Mouse (Mus musculus) kidney, postnatal 0 days (tissue): Measurements from ENCODE around the gene Dera. TPM values are rescaled to one million over a fixed set of nuclear protein-coding genes. Genes with fewer than 3 reads are reported as not detected.

ENCODE experiments used
- ATAC-seq: fragments of 200-750 bp; cut with Nextera tagmentation; replicated peaks from 2 replicates; pipeline ENCODE4 v1.8.0; 2017; ENCODE audit warnings: low read depth, moderate number of reproducible peaks, moderate TSS enrichment, moderate library complexity; ENCODE audit not compliant: low FRiP score
- DNase-seq: peaks from one replicate; pipeline ENCODE4 v3.0.0-alpha.2; 2016; ENCODE audit warnings: low spot score
- H3K27ac ChIP-seq: fragments of 300-500 bp; sonication (generic); 2 replicates; pipeline ENCODE4 v1.5.1; 2014; ENCODE audit warnings: mild to moderate bottlenecking
- H3K27me3 ChIP-seq: fragments of 300-500 bp; sonication (generic); 2 replicates; pipeline ENCODE4 v1.6.1; 2014; ENCODE audit warnings: low read length, mixed read lengths; ENCODE audit not compliant: insufficient read depth
- H3K36me3 ChIP-seq: fragments of 300-500 bp; sonication (generic); 2 replicates; pipeline ENCODE4 v1.6.1; 2014; ENCODE audit warnings: low read length, mixed read lengths; ENCODE audit not compliant: insufficient read depth
- H3K4me1 ChIP-seq: fragments of 300-500 bp; sonication (generic); replicated peaks from 2 replicates; pipeline ENCODE4 v1.6.1; 2014; ENCODE audit warnings: antibody characterized with exemption, low read length, mixed read lengths; ENCODE audit not compliant: insufficient read depth
- H3K4me2 ChIP-seq: fragments of 300-500 bp; sonication (generic); 2 replicates; pipeline ENCODE4 v1.6.1; 2014; ENCODE audit warnings: mild to moderate bottlenecking, low read length, moderate library complexity, mixed read lengths
- H3K4me3 ChIP-seq: fragments of 300-500 bp; sonication (generic); replicated peaks from 2 replicates; pipeline ENCODE4 v1.5.1; 2014; ENCODE audit warnings: low read depth, low read length
- H3K9ac ChIP-seq: fragments of 300-500 bp; sonication (generic); 2 replicates; pipeline ENCODE4 v1.6.1; 2014; ENCODE audit warnings: low read depth, low read length
- H3K9me3 ChIP-seq: fragments of 300-500 bp; sonication (generic); replicated peaks from 2 replicates; pipeline ENCODE4 v1.6.1; 2016; ENCODE audit warnings: low read length, inconsistent platforms, mixed read lengths
- CTCF ChIP-seq: IDR thresholded peaks from 2 replicates; pipeline ENCODE4 v1.5.1; 2016; ENCODE audit warnings: antibody characterized with exemption, low read depth, mild to moderate bottlenecking, moderate library complexity
- WGBS: fragments of 180-500 bp; shearing (Covaris S2); extraction: QIAGEN DNeasy Blood & Tissue Kit; methylation state at CpG from one replicate; pipeline ENCODE4 v1.1.7; 2014; 5-methylcytosine and 5-hydroxymethylcytosine counted together
- polyA plus RNA-seq: library from polyadenylated mRNA; unstranded; fragments of >200 nt; fragmentation: Nextera tagmentation; extraction: Ambion mirVana; gene quantifications from 2 replicates; pipeline ENCODE4 v1.2.1, GENCODE M21; 2015

The Dera gene
- polyA plus RNA-seq, 1 experiment from 2014 or later = 85.5 TPM

DNA sequence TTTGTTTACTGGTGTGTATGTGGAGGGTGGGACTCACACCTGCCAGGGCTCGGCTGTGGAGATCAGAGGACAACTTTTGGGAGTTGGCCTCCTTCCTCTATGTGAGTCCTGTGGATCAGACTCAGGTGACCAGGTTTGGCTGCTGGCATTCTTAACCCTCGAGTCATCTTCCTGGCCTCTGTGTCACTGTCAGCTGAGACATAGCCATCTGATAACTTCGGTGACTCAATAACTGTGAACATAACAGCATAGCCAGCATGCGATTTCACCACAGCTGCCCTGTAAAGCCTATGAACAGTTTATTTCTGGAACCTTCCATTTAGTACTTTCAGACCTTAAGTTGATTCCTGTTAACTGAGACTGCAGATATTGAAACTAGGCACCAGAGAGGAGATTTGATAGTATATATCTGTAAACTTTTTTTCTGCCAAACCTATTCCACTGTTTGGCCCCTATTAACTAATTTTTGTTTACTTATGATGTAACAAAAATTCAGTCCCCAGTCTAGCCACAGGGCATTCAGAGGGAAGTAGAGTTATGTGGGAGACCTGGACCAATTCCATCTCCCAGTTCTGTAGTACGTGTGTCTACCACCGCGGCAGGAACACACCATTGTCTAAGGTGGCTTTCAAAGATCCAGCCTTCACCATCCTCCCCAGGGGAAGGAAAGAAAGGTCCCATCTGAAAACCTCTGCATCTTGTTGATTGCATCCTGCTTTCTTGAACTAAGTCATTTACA is 29.7 kb downstream of the Dera start:
- no peak for TF ChIP-seq CTCF
- no peak for DNase-seq

DNA sequence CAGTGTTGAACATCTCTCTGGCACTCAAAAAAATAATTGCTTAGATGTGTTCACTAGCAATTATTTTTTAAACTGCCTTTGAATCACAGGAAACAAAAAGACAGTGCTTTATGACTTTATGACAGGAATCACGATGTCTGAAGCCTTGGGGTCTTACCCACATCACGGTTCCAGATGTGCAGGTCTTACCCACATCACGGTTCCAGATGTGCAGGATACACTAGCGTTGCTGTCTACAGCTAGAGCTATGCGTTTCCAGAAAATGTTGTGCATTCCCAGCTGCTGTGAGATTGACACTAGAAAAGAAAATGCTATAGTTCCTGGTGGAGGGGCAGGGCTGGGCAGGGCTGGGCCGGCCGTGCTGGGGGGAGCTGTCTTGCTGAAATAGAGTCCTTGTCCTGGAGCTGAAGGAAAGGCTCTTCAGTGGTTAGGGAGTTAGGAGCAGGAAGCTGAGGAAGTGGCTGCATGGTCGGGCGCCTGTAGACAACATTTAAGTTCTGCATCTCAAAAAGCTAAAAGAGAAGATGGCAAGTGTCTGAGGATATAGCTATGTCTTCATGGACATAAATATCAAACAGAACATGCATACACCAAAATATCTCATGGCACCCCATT is 34.7 kb downstream of the Dera start:
- no peak for DNase-seq
- no peak for ATAC-seq
- Histone ChIP-seq H3K36me3 (no peaks in the 10 kb centered on the region), H3K9ac (no peak overlapping the region), H3K9me3 (no peaks in the 10 kb centered on the region), H3K4me1 (no peaks in the 10 kb centered on the region), H3K27me3 (no peaks in the 10 kb centered on the region), H3K4me3 (no peak overlapping the region), H3K27ac (no peak overlapping the region), H3K4me2 (no peak overlapping the region)
- no peak for TF ChIP-seq CTCF
- 53% methylated on average over 9 of the region's 9 CpGs for WGBS

More for the DNA sequence above, 29.7 kb downstream of the Dera start:
- no peaks in the 10 kb centered on the region for H3K36me3 ChIP-seq
- H3K27me3 ChIP-seq = no peaks in the 10 kb centered on the region
- no peak overlapping the region for H3K27ac ChIP-seq
- ATAC-seq = no peak
- no peak overlapping the region for H3K4me2 ChIP-seq
- H3K4me1 ChIP-seq = no peaks in the 10 kb centered on the region
- no peak overlapping the region for H3K4me3 ChIP-seq
- no peaks in the 10 kb centered on the region for H3K9me3 ChIP-seq
- no peak overlapping the region for H3K9ac ChIP-seq
- WGBS = 85% methylated on average over 7 of the region's 7 CpGs

DNA sequence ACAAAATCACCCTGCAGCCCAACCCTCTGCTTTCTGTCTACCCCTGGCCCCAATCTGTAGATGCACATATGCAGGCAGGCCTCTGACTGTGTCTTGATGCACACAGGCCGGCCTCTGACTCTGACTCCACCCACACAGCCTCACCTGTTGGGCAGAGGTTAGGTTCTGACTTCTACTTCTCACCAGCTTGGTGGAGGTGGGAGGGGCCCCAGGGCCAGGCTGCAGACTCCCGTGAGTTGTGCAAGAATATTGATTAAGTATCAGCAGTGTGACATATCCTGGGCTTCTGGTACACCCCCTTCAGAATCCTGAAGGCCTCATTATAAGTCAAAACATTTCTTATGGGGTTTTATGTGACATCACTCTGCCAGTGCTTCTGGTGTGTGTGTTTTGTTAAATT is 35.3 kb downstream of the Dera start:
- no peaks in the 10 kb centered on the region for H3K27me3 ChIP-seq
- DNase-seq (no peak), ATAC-seq (no peak)
- no peaks in the 10 kb centered on the region for H3K9me3 ChIP-seq
- no peak overlapping the region for H3K4me2 ChIP-seq
- WGBS = 65% methylated on average over 2 of the region's 2 CpGs
- no peak overlapping the region for H3K4me3 ChIP-seq
- H3K36me3 ChIP-seq = no peaks in the 10 kb centered on the region
- no peak overlapping the region for H3K27ac ChIP-seq
- H3K4me1 ChIP-seq = no peaks in the 10 kb centered on the region
- TF ChIP-seq CTCF = no peak
- H3K9ac ChIP-seq = no peak overlapping the region

GRCm38 (mm10) chr6:137795494-137795893 is 41.1 kb downstream of the Dera start:
- Histone ChIP-seq H3K36me3 (peaks cover 8% of the 10 kb centered on the region; the same call in 1 of the 2 replicates), H3K27me3 (no peaks in the 10 kb centered on the region), H3K4me3 (no peak overlapping the region), H3K4me2 (no peak overlapping the region), H3K27ac (no peak overlapping the region), H3K9me3 (no peaks in the 10 kb centered on the region), H3K4me1 (no peaks in the 10 kb centered on the region), H3K9ac (no peak overlapping the region)
- TF ChIP-seq CTCF = no peak
- DNase-seq = no peak
- no peak for ATAC-seq
- whole genome bisulfite sequencing = 20% methylated on average over 2 of the region's 2 CpGs

GRCm38 (mm10) chr6:137796596-137797567 is 42.5 kb downstream of the Dera start:
- Histone ChIP-seq H3K4me2 (no peak overlapping the region), H3K4me1 (no peaks in the 10 kb centered on the region), H3K9ac (no peak overlapping the region), H3K27me3 (no peaks in the 10 kb centered on the region), H3K9me3 (no peaks in the 10 kb centered on the region), H3K36me3 (peaks cover 8% of the 10 kb centered on the region; the same call in 1 of the 2 replicates), H3K4me3 (no peak overlapping the region), H3K27ac (no peak overlapping the region)
- ATAC-seq (peak; percentile 50; the same call in 1 of the 2 replicates), DNase-seq (peak; percentile 81)
- 67% methylated on average over 29 of the region's 29 CpGs for WGBS
- TF ChIP-seq CTCF = peak; percentile 79

- Histone ChIP-seq H3K36me3 (peaks cover 8% of the 10 kb centered on the region; the same call in 1 of the 2 replicates), H3K9ac (no peak overlapping the region), H3K27me3 (no peaks in the 10 kb centered on the region), H3K4me2 (no peak overlapping the region), H3K4me3 (no peak overlapping the region), H3K27ac (no peak overlapping the region), H3K9me3 (no peaks in the 10 kb centered on the region), H3K4me1 (0 out of 2 replicates have a peak, but pooled peaks cover 3% of the 10 kb centered on the region)
- WGBS = 43% methylated on average over 9 of the region's 9 CpGs
- DNase-seq = peak; percentile 59
- ATAC-seq = no peak
- no peak for TF ChIP-seq CTCF
Observed at GRCm38 (mm10) chr6:137799253-137799652, 44.9 kb downstream of the Dera start.
